Mouse (Mus musculus) lung, embryonic 15.5 days (tissue): Measurements from ENCODE around the gene Eef1g. TPM values are rescaled to one million over a fixed set of nuclear protein-coding genes. Genes with fewer than 3 reads are reported as not detected.
"Not testable (repeated sequence)": the region's sequence is repeated elsewhere in the genome, so short reads cannot be mapped to it uniquely, and the experiment has no call there.

ENCODE experiments used
- ATAC-seq: fragments of 200-750 bp; cut with Nextera tagmentation; 2 replicates; pipeline ENCODE4 v1.8.0; 2017; ENCODE audit warnings: moderate number of reproducible peaks, borderline replicate concordance; ENCODE audit not compliant: low FRiP score, low TSS enrichment; ENCODE audit errors: extremely low read depth
- H3K27ac ChIP-seq: fragments of 300-500 bp; sonication (generic); 2 replicates; pipeline ENCODE4 v1.5.1; 2015; ENCODE audit warnings: moderate library complexity, mild to moderate bottlenecking, inconsistent platforms
- H3K27me3 ChIP-seq: fragments of 300-500 bp; sonication (generic); 2 replicates; pipeline ENCODE4 v1.6.1; 2015; ENCODE audit warnings: inconsistent platforms
- H3K36me3 ChIP-seq: fragments of 300-500 bp; sonication (generic); 2 replicates; pipeline ENCODE4 v1.6.1; 2015; ENCODE audit warnings: inconsistent platforms
- H3K4me1 ChIP-seq: fragments of 300-500 bp; sonication (generic); 2 replicates; pipeline ENCODE4 v1.6.1; 2015; ENCODE audit warnings: inconsistent platforms
- H3K4me2 ChIP-seq: fragments of 300-500 bp; sonication (generic); 2 replicates; pipeline ENCODE4 v1.6.1; 2015; ENCODE audit warnings: inconsistent platforms, mild to moderate bottlenecking, moderate library complexity
- H3K4me3 ChIP-seq: fragments of 300-500 bp; sonication (generic); 2 replicates; pipeline ENCODE4 v1.5.1; 2015; ENCODE audit warnings: mild to moderate bottlenecking, inconsistent platforms
- H3K9ac ChIP-seq: fragments of 300-500 bp; sonication (generic); 2 replicates; pipeline ENCODE4 v1.6.1; 2015; ENCODE audit warnings: inconsistent platforms
- H3K9me3 ChIP-seq: fragments of 300-500 bp; sonication (generic); 2 replicates; pipeline ENCODE4 v1.6.1; 2016; ENCODE audit warnings: inconsistent platforms
- WGBS: fragments of 180-500 bp; shearing (Covaris S2); methylation state at CpG from one replicate; pipeline ENCODE4 v1.1.7; 2015; 5-methylcytosine and 5-hydroxymethylcytosine counted together
- polyA plus RNA-seq: library from polyadenylated mRNA; unstranded; fragments of >200 nt; fragmentation: Nextera tagmentation; extraction: Ambion mirVana; gene quantifications from 2 replicates; pipeline ENCODE4 v1.2.1, GENCODE M21; 2015

Gene Eef1g
- polyA plus RNA-seq, 1 experiment from 2014 or later, result 420 TPM

DNA sequence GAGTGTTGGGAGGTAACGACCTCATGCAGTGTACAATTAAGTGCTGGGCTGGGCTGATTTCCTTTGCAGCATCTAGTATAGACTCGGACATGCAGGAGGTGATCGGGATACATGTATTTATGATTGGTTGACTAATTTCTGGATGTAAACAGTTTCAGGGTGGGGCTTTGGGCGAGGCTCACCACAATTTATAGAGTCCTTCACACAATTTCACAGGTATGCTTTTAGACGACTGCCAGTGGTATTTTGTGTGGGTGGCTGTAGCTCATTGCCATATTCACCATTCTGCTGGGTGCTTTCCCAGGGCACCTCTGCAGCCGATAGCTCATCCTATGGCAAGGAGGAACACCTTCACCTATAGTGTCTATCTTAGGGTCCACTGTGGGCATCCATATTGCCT lies 31.7 kb downstream of the Eef1g start:
- no peaks in the 10 kb centered on the region for H3K9me3 ChIP-seq
- no peak overlapping the region for H3K9ac ChIP-seq
- H3K36me3 ChIP-seq, result peaks cover 37% of the 10 kb centered on the region
- H3K27me3 ChIP-seq, result no peaks in the 10 kb centered on the region
- peaks cover 31% of the 10 kb centered on the region for H3K4me1 ChIP-seq
- peak overlapping the region; percentile 90 for H3K27ac ChIP-seq
- H3K4me2 ChIP-seq, result no peak overlapping the region; the same call in 1 of the 2 replicates
- 78% methylated on average over 6 of the region's 6 CpGs for WGBS
- no peak for ATAC-seq
- H3K4me3 ChIP-seq, result no peak overlapping the region

DNA sequence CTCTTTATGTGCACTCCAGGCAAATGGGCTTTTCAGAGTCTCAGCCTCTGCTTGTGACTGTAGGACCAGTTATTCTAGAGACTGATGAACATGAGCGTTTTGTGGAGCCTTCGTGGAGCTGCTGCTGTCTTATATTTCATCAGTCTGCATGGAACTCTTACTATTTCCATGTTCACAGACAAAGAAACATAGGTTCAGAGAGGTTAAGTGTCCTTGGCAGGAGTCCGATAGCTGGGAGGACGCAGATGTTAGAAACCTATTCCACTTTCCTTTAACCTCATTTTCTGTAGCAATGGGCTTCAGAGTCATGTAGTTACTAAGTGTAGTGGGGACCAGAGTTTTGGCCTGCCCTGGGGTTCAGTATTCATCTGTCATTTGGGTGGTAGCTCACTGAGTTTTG lies 32.4 kb downstream of the Eef1g start:
- Histone ChIP-seq H3K4me1 (peaks cover 31% of the 10 kb centered on the region), H3K9ac (no peak overlapping the region), H3K36me3 (peaks cover 44% of the 10 kb centered on the region), H3K27me3 (no peaks in the 10 kb centered on the region), H3K4me2 (no peak overlapping the region), H3K4me3 (no peak overlapping the region), H3K27ac (no peak overlapping the region), H3K9me3 (no peaks in the 10 kb centered on the region)
- ATAC-seq, result no peak
- 72% methylated on average over 4 of the region's 4 CpGs for whole genome bisulfite sequencing

DNA sequence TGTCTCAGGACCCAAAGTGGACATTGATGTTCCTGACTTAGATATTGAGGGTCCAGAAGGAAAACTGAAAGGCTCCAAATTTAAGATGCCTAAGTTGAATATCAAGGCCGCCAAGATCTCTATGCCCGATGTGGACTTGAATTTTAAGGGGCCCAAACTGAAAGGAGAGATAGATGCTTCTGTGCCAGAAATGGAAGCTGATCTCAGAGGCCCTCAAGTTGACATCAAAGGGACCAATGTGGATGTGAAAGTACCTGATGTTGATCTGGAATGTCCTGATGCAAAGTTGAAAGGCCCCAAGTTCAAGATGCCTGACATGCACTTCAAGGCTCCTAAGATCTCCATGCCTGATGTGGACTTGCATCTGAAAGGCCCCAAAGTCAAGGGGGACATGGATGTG lies 40.1 kb downstream of the Eef1g start:
- 96% methylated on average over 2 of the region's 2 CpGs for WGBS
- not testable (repeated sequence) for H3K4me1 ChIP-seq, H3K9me3 ChIP-seq, H3K9ac ChIP-seq, ATAC-seq, H3K4me2 ChIP-seq, H3K4me3 ChIP-seq, H3K27ac ChIP-seq, H3K27me3 ChIP-seq
- H3K36me3 ChIP-seq, result peaks cover 67% of the 10 kb centered on the region

DNA sequence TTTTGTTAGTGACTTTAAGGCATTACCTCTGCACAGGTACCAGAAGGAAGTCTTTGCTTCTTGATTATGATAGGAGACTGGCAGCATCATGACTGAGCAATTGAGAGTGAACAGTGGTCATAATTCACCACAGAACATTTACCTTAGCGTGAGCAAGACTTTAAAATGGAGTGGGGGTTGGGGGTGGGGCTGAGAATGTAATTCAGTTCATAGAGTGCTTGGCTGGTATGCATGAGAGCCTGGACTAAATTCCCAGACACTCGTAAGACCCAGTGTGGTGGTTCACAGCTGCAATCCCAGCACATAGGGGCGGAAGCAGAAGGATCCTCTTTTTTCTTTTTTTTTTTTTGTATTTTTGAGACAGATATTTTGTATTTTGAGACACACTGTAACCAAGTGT lies 52.5 kb downstream of the Eef1g start:
- ATAC-seq, result no peak
- Histone ChIP-seq H3K27me3 (no peaks in the 10 kb centered on the region), H3K9me3 (no peaks in the 10 kb centered on the region), H3K9ac (no peak overlapping the region), H3K4me3 (no peak overlapping the region), H3K36me3 (peaks cover 44% of the 10 kb centered on the region), H3K4me1 (0 out of 2 replicates have a peak, but pooled peaks cover 4% of the 10 kb centered on the region), H3K27ac (no peak overlapping the region), H3K4me2 (no peak overlapping the region)
- WGBS, result 62% methylated on average over 3 of the region's 3 CpGs

DNA sequence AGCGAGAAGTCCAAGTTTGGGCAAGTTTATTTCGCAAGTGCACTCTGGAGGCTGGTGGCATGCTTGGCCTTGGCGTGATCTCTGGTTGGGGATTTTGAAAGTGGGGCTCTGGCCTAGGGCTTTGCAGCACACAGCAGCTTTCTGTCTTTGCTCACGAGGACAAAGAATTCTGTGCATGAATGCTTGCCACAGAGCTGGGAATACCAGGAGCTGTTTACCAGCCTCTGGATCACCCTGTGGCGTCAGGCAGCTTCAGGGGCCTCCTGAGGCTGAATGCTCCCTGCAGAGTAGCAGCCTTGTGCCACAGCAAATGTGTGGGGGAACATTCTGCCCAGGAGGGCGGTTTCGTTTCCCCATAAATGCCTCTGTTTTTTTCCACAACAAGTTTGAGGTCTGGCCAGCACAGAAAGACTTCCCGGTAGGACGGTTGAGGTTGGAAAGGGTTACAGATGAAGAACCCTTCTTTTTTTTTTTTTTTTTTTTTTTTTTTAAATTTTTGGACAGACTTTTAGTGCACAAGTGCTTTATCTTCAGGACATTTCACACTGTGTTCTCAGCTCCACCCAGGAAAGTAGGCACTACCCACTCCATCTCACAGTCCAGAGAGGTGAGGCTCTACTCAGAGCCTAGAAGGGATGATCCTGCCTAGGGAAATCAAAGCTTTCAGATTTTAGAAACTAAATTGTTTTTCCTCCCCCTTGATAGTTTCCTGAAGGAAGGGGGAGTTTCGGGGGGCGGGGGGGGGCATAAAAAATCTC lies 56.4 kb downstream of the Eef1g start:
- no peak overlapping the region for H3K4me2 ChIP-seq
- peaks cover 24% of the 10 kb centered on the region for H3K4me1 ChIP-seq
- no peak overlapping the region for H3K4me3 ChIP-seq
- no peak for ATAC-seq
- no peaks in the 10 kb centered on the region for H3K27me3 ChIP-seq
- H3K36me3 ChIP-seq, result peaks cover 10% of the 10 kb centered on the region
- peak overlapping the region; percentile 42 for H3K27ac ChIP-seq
- H3K9me3 ChIP-seq, result no peaks in the 10 kb centered on the region
- 49% methylated on average over 11 of the region's 11 CpGs for WGBS
- no peak overlapping the region for H3K9ac ChIP-seq

DNA sequence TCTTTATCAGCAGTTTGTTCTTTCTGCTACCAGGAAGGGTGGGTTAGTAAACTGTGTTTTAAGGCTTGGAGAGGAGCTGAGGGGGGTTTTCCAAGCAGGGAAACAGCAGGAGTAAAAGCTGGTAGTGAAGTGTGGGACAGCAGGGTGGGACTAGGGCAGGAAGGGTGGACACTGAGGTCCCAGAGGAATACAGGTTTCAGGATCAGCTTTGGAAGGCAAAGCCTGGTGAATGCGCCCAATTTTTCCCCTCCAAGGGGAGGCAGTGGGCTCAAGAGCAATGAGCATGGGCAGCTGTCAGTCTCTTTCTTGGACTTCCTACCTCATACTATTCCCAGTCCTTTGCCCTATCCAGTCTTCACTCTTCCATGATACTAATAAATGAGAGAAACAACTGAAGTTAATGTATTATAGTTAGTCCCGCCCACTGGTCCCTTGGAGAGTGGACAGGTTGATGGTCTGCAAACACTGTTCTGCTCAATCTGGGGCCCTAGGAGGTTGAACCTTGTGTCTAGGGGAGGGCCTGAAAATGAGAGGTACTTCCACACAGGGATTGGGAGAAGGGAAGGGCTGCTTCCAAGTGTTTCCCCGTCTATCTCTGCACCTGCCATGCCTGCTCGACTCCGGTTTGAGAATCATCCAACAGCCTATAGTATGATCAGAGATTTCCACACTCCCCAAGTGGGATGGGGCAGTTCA lies 58.9 kb downstream of the Eef1g start:
- no peak overlapping the region for H3K27ac ChIP-seq
- 0 out of 2 replicates have a peak, but pooled peaks cover 3% of the 10 kb centered on the region for H3K36me3 ChIP-seq
- peaks cover 29% of the 10 kb centered on the region for H3K4me1 ChIP-seq
- ATAC-seq, result no peak
- no peak overlapping the region for H3K4me2 ChIP-seq
- H3K9me3 ChIP-seq, result no peaks in the 10 kb centered on the region
- WGBS, result 81% methylated on average over 5 of the region's 5 CpGs
- no peak overlapping the region for H3K4me3 ChIP-seq
- H3K9ac ChIP-seq, result no peak overlapping the region
- no peaks in the 10 kb centered on the region for H3K27me3 ChIP-seq

DNA sequence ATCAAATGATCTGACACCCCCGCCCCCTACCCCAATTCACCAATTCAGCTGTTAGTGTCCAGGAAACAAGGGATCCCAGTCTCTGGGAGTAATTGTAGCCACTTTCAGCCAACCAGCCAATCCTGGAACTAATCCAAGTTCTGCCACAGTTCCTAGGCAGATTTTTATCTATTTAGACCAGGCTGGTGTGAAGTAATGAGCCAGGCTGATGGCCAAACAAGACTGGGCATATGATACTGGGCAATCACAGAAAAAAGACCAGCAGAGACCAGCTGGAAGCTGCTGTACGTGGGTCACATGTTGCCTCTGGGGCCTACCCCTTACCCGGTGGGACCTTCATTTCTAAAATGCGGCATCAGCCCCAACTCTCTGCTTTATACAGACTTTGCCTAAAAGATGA lies 59.8 kb downstream of the Eef1g start:
- Histone ChIP-seq H3K9ac (no peak overlapping the region; the same call in 1 of the 2 replicates), H3K4me2 (no peak overlapping the region), H3K27ac (no peak overlapping the region), H3K36me3 (no peaks in the 10 kb centered on the region), H3K27me3 (no peaks in the 10 kb centered on the region), H3K9me3 (no peaks in the 10 kb centered on the region), H3K4me3 (no peak overlapping the region), H3K4me1 (peaks cover 29% of the 10 kb centered on the region)
- ATAC-seq, result no peak
- 72% methylated on average over 4 of the region's 4 CpGs for WGBS

DNA sequence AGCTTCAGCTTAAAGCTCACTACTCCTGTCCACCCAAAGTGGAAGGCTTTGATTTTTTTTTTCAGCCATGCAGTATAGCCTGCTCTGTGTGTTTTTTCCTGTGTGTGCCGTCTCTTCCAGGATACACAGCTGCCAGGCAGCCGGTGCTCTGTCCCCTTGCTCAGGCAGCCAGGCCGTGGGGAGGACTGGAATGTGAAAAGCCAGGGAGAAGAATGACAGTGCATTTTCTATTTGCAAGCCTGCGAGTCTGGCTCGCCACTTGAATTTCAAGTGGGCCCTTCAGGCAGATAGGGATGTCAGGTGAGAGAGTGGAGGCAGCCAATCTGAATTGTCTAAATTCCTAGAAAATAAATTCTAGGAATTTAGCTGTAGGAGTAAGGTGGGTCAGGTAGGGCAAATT lies 61.0 kb downstream of the Eef1g start:
- Histone ChIP-seq H3K4me3 (no peak overlapping the region), H3K27ac (peak overlapping the region; percentile 57), H3K9me3 (no peaks in the 10 kb centered on the region), H3K36me3 (no peaks in the 10 kb centered on the region), H3K9ac (no peak overlapping the region), H3K4me2 (no peak overlapping the region), H3K4me1 (peaks cover 29% of the 10 kb centered on the region), H3K27me3 (no peaks in the 10 kb centered on the region)
- ATAC-seq, result peak; percentile 80
- 16% methylated on average over 5 of the region's 5 CpGs for WGBS

Other genes with a start within 250 kb of the Eef1g start
- 87.1 and 89.7 TPM in 2 replicates for gene Slc3a2, start 243.7 kb upstream of the Eef1g start, polyA plus RNA-seq
- 85.6 and 86.3 TPM in 2 replicates for gene Wdr74, start 231.2 kb upstream of the Eef1g start, polyA plus RNA-seq
- 2.0 and 2.1 TPM in 2 replicates for gene 1700092M07Rik, start 226.3 kb upstream of the Eef1g start, polyA plus RNA-seq
- gene Stx5a, start 225.6 kb upstream of the Eef1g start, polyA plus RNA-seq, result 142 and 153 TPM in 2 replicates
- 184 and 198 TPM in 2 replicates for gene Nxf1, start 210.0 kb upstream of the Eef1g start, polyA plus RNA-seq
- 181 and 197 TPM in 2 replicates for gene Tmem223, start 196.0 kb upstream of the Eef1g start, polyA plus RNA-seq
- gene Tmem179b, start 192.6 kb upstream of the Eef1g start, polyA plus RNA-seq, result 77.2 and 81.3 TPM in 2 replicates
- gene Taf6l, start 180.6 kb upstream of the Eef1g start, polyA plus RNA-seq, result 30.5 and 31.5 TPM in 2 replicates
- gene Polr2g, start 168.5 kb upstream of the Eef1g start, polyA plus RNA-seq, result 147 and 159 TPM in 2 replicates
- 5.7 and 6.4 TPM in 2 replicates for gene Zbtb3, start 164.5 kb upstream of the Eef1g start, polyA plus RNA-seq
- 54.8 and 57.2 TPM in 2 replicates for gene Ttc9c, start 147.7 kb upstream of the Eef1g start, polyA plus RNA-seq
- 5.7 and 5.8 TPM in 2 replicates for gene Hnrnpul2, start 147.0 kb upstream of the Eef1g start, polyA plus RNA-seq
- gene AC129217.1, start 137.3 kb upstream of the Eef1g start, polyA plus RNA-seq, result not detected in 2 replicates
- 48.3 and 52.3 TPM in 2 replicates for gene Bscl2, start 129.6 kb upstream of the Eef1g start, polyA plus RNA-seq
- 1.6 and 2.5 TPM in 2 replicates for gene Gng3, start 127.8 kb upstream of the Eef1g start, polyA plus RNA-seq
- 1.1 TPM in 2 replicates for gene Lrrn4cl, start 116.3 kb upstream of the Eef1g start, polyA plus RNA-seq
- gene Ubxn1, start 95.5 kb upstream of the Eef1g start, polyA plus RNA-seq, result 153 and 158 TPM in 2 replicates
- gene Uqcc3, start 86.1 kb upstream of the Eef1g start, polyA plus RNA-seq, result 58.5 and 60.2 TPM in 2 replicates
- 70.5 and 72.7 TPM in 2 replicates for gene Lbhd1, start 83.3 kb upstream of the Eef1g start, polyA plus RNA-seq
- gene Gm49403, start 83.1 kb upstream of the Eef1g start, polyA plus RNA-seq, result not detected in 2 replicates
- gene 1810009A15Rik, start 78.2 kb upstream of the Eef1g start, polyA plus RNA-seq, result 81.5 and 93.7 TPM in 2 replicates
- gene Gm49416, start 78.1 kb upstream of the Eef1g start, polyA plus RNA-seq, result not detected in 2 replicates
- gene Ints5, start 74.0 kb upstream of the Eef1g start, polyA plus RNA-seq, result 45.8 and 50.1 TPM in 2 replicates
- gene Ganab, start 69.0 kb upstream of the Eef1g start, polyA plus RNA-seq, result 122 and 123 TPM in 2 replicates
- gene B3gat3, start 46.7 kb upstream of the Eef1g start, polyA plus RNA-seq, result 43.1 and 46.1 TPM in 2 replicates
- 2.7 and 2.8 TPM in 2 replicates for gene Rom1, start 37.7 kb upstream of the Eef1g start, polyA plus RNA-seq
- 30.8 and 35.6 TPM in 2 replicates for gene Eml3, start 37.5 kb upstream of the Eef1g start, polyA plus RNA-seq
- 165 and 173 TPM in 2 replicates for gene Mta2, start 25.2 kb upstream of the Eef1g start, polyA plus RNA-seq
- 28.4 and 29.7 TPM in 2 replicates for gene Tut1, start 13.2 kb upstream of the Eef1g start, polyA plus RNA-seq
- 24.7 and 25.6 TPM in 2 replicates for gene Ahnak, start 22.2 kb downstream of the Eef1g start, polyA plus RNA-seq
- gene Scgb1a1, start 120.9 kb downstream of the Eef1g start, polyA plus RNA-seq, result 5.1 and 8.7 TPM in 2 replicates
- gene Asrgl1, start 168.6 kb downstream of the Eef1g start, polyA plus RNA-seq, result 14.1 and 18.1 TPM in 2 replicates